Mouse (Mus musculus): ENCODE results near the gene Slc22a14. TPM values are rescaled to one million over a fixed set of nuclear protein-coding genes. Genes with fewer than 3 reads are reported as not detected.
"Not testable (repeated sequence)": the region's sequence is repeated elsewhere in the genome, so short reads cannot be mapped to it uniquely, and the experiment has no call there.

Gene Slc22a14
- polyA plus RNA-seq, 1 experiment from 2014 or later = 0.08 TPM

DNA sequence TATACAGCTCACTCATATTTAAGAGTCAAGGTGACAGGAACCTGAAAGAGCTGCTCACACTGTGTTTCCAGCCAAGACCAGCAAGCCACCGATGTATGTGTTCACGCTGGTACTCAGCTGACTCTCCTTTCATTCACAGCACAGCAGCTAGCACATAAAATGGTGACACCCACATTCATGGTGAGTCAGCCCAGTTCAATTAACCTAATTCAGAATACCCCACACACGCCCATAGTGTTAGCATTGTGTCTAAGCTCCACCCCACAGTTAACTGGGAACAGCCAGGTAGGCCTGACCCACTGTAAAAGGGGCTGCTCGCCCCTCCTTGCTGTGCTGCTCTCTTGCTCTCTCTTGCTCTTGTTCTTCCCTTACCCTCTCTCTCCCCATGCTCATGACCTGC is 93.9 kb downstream of the Slc22a14 start:
- H3K4me2 ChIP-seq (replicated peaks) = no peak overlapping the region
- no peak overlapping the region for H3K9ac ChIP-seq (replicated peaks)
- ATAC-seq (replicated peaks) = no peak
- H3K27me3 ChIP-seq = no peaks in the 10 kb centered on the region
- peaks cover 4% of the 10 kb centered on the region; the same call in 1 of the 2 replicates for H3K4me1 ChIP-seq
- H3K36me3 ChIP-seq = peaks cover 21% of the 10 kb centered on the region
- H3K4me3 ChIP-seq = no peak overlapping the region
- no peaks in the 10 kb centered on the region for H3K9me3 ChIP-seq
- WGBS = 85% methylated on average over 4 of the region's 4 CpGs
- no peak overlapping the region for H3K27ac ChIP-seq (replicated peaks)

DNA sequence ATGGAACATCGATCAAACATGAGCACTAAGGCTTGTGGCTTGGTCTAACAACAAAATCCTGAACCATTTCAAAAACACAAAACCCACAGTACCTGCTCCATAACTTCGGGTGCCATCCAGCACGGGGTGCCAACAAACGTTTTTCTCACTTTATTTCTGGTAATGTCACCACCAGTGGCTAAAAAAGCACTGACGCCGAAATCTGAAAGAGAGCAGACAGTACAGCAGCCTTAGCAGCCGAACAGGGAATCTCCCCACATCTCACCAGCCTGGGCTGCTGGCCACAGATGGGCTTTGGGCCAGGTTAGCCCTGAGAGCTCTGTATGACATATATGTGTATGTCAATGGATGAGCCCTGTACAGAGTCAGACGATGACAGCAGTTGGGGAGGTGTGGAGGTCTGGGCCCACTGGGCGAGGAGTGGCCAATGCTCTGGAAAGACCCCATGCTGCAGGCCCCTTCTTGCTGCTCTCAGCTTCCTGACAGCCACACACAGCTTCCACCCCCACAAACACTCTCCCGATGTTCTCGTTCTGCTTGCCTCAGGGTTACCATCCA is 96.7 kb downstream of the Slc22a14 start:
- no peaks in the 10 kb centered on the region for H3K27me3 ChIP-seq
- H3K9me3 ChIP-seq = no peaks in the 10 kb centered on the region
- H3K27ac ChIP-seq (replicated peaks) = no peak overlapping the region
- H3K4me1 ChIP-seq = no peaks in the 10 kb centered on the region
- ATAC-seq (replicated peaks) = no peak
- WGBS = 93% methylated on average over 11 of the region's 11 CpGs
- H3K4me3 ChIP-seq = no peak overlapping the region
- no peak overlapping the region for H3K4me2 ChIP-seq (replicated peaks)
- peaks cover 38% of the 10 kb centered on the region for H3K36me3 ChIP-seq
- no peak overlapping the region for H3K9ac ChIP-seq (replicated peaks)

DNA sequence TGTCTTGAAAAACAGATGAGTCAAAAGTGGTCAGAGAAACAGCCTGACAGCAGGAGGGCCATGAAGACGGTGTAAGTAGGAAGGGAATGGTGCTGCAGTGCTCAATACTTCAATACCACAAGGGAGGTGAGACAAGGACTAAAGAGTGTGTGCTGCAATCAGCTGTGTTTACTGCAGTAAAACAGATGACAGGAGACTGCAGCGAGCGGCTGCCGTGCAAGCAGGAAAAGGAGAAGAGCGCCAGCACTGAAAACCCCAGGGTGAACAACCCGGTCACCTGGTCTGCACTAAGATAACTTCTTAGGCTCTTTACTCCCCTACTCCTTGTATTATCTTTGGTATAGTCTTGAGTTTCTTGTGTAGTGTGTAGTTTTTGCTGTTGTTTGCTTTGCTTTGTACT is 97.2 kb downstream of the Slc22a14 start:
- Histone ChIP-seq H3K27me3 (no peaks in the 10 kb centered on the region), H3K4me1 (no peaks in the 10 kb centered on the region), H3K9me3 (no peaks in the 10 kb centered on the region), H3K4me2 (replicated peaks) (no peak overlapping the region), H3K27ac (replicated peaks) (no peak overlapping the region), H3K36me3 (peaks cover 41% of the 10 kb centered on the region), H3K9ac (replicated peaks) (no peak overlapping the region), H3K4me3 (no peak overlapping the region)
- WGBS = 91% methylated on average over 6 of the region's 6 CpGs
- ATAC-seq (replicated peaks) = no peak

DNA sequence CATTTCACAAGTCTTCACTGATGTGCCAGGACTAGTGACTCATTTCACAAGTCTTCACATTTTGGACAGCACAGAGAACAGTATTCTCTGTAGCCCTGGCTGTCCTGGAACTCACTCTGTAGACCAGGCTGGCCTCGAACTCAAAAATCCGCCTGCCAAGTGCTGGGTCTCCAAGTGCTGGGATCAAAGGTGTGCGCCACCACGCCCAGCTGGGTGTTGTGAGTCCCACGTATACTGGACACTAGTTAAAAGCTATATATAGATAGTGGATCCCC is 99.3 kb downstream of the Slc22a14 start:
- H3K9ac ChIP-seq (replicated peaks); H3K4me1 ChIP-seq; ATAC-seq (replicated peaks); H3K4me2 ChIP-seq (replicated peaks); H3K4me3 ChIP-seq; H3K27me3 ChIP-seq; H3K27ac ChIP-seq (replicated peaks); H3K9me3 ChIP-seq: not testable (repeated sequence)
- WGBS = 92% methylated on average over 5 of the region's 5 CpGs
- H3K36me3 ChIP-seq = peaks cover 44% of the 10 kb centered on the region

DNA sequence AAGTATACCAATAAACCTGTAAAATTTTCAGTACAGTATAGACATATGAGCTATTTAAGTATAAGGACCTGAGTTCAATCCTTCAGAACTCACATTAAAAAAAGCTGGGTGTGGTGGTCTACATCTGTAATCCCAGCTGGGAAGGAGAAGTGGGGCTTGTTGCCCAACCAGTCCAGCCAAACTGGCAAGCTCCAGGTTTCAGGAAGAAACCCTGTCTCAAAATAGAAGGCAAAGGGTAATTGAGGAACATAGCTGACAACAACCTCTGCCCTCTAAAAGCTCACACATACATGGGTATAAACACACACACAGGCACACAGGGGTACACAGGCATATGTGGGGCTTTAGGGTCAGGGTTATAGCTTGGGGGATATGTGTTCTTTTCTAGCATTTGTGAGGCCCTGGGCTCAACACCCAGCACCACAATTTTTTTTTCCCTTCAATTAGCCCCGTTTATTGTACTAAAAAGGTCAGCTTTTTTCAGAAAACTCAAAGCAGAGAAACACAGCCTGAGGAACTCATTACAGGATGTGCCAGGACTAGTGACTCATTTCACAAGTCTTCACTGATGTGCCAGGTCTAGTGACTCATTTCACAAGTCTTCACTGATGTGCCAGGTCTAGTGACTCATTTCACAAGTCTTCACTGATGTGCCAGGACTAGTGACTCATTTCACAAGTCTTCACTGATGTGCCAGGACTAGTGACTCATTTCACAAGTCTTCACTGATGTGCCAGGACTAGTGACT is 99.8 kb downstream of the Slc22a14 start:
- ATAC-seq (replicated peaks); H3K9me3 ChIP-seq; H3K9ac ChIP-seq (replicated peaks); H3K4me2 ChIP-seq (replicated peaks); H3K27me3 ChIP-seq; H3K27ac ChIP-seq (replicated peaks); H3K4me3 ChIP-seq; H3K4me1 ChIP-seq: not testable (repeated sequence)
- WGBS = 74% methylated on average over 1 of the region's 1 CpGs
- H3K36me3 ChIP-seq = peaks cover 46% of the 10 kb centered on the region

DNA sequence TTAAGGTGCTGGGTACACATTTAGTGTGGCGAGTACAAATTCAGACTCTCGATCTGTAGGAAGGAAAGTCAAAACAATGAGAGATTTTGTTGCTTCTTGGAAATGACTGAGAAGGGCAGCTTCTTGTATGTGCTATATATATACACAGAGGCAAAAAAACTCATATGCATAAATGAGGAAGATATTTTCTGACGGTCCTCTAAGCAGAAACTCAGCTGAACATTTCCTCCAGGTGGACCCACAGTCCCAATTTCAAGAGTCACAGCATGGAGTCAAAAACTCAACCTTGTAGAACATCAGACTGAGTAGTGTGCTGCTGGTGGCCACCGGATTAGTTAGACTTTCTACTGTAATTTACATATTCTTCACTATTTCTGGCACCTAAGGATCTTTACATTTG is 102.3 kb downstream of the Slc22a14 start:
- Histone ChIP-seq H3K27me3 (no peaks in the 10 kb centered on the region), H3K9ac (replicated peaks) (no peak overlapping the region), H3K27ac (replicated peaks) (no peak overlapping the region), H3K9me3 (no peaks in the 10 kb centered on the region), H3K36me3 (peaks cover 49% of the 10 kb centered on the region), H3K4me3 (no peak overlapping the region), H3K4me1 (no peaks in the 10 kb centered on the region), H3K4me2 (replicated peaks) (no peak overlapping the region)
- no peak for ATAC-seq (replicated peaks)
- whole genome bisulfite sequencing = 89% methylated on average over 4 of the region's 4 CpGs

DNA sequence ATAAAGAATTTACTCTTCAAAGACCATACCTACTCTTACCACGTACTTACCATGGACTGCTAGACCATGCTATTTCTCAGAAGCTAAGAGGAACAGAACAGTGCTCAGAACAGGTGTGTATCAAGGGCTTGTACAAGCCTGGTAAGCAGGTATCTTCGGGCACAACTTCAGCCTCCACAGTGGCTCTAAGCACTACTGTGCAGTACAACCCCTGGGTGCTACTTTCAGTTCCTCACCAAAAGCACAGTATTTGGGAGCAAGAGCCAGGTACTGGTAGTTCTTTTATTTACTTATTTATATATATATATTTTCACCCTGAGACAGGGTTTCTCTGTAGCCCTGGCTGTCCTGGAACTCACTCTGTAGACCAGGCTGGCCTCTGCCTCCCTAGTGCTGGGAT is 104.5 kb downstream of the Slc22a14 start:
- H3K27me3 ChIP-seq = no peaks in the 10 kb centered on the region
- H3K9me3 ChIP-seq = no peaks in the 10 kb centered on the region
- over 99% methylated on average over 2 of the region's 2 CpGs for WGBS
- H3K4me3 ChIP-seq = no peak overlapping the region
- peaks cover 53% of the 10 kb centered on the region for H3K36me3 ChIP-seq
- H3K4me1 ChIP-seq = no peaks in the 10 kb centered on the region
- ATAC-seq (replicated peaks) = no peak
- H3K27ac ChIP-seq (replicated peaks) = no peak overlapping the region
- no peak overlapping the region for H3K9ac ChIP-seq (replicated peaks)
- H3K4me2 ChIP-seq (replicated peaks) = no peak overlapping the region

DNA sequence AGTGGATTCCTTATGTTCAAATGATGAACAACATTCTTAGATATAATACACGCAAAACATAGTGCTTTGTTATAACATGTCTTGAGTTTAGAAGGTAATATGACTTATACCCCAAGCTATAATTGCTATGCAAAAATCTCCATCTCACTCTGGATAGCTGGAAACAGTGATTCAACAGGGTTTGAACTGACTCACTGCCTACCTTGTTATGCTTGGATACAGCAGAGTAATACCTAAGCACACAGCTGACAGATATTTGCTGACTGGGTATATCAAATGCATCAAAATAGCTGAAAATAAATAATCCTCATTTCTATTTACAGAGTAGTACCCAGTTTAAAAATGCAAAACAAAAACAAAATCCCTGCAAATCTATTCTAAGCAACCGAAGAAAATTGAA is 106.6 kb downstream of the Slc22a14 start:
- peaks cover 56% of the 10 kb centered on the region for H3K36me3 ChIP-seq

DNA sequence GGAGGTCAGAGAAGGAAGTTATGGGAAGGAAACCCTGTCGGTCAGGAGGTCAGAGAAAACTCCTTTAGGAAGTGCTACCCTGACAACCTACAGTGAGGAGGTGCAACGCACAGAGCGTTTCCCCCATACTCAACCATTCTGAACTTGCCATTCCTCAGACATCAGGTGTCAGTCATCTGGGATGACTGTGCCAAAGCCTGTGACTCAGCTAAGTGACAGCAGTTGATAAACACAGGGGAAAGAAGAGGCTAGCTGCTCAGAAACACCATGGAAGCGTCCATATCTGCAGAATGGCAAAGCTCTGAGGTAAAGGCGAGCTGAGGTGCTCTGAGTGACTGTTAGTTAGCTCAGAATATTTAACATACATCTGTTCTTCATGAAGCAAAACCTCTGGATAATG is 107.2 kb downstream of the Slc22a14 start:
- Histone ChIP-seq H3K4me2 (replicated peaks) (no peak overlapping the region), H3K4me1 (no peaks in the 10 kb centered on the region), H3K9ac (replicated peaks) (no peak overlapping the region), H3K36me3 (peaks cover 56% of the 10 kb centered on the region), H3K27ac (replicated peaks) (no peak overlapping the region), H3K9me3 (no peaks in the 10 kb centered on the region), H3K4me3 (no peak overlapping the region), H3K27me3 (no peaks in the 10 kb centered on the region)
- no peak for ATAC-seq (replicated peaks)
- 89% methylated on average over 5 of the region's 5 CpGs for WGBS

More for the DNA sequence above, 106.6 kb downstream of the Slc22a14 start:
- Histone ChIP-seq H3K4me1 (no peaks in the 10 kb centered on the region), H3K27ac (replicated peaks) (no peak overlapping the region), H3K4me3 (no peak overlapping the region), H3K27me3 (no peaks in the 10 kb centered on the region), H3K4me2 (replicated peaks) (no peak overlapping the region), H3K9me3 (no peaks in the 10 kb centered on the region), H3K9ac (replicated peaks) (no peak overlapping the region)
- ATAC-seq (replicated peaks) = no peak
- 95% methylated on average over 2 of the region's 2 CpGs for WGBS

DNA sequence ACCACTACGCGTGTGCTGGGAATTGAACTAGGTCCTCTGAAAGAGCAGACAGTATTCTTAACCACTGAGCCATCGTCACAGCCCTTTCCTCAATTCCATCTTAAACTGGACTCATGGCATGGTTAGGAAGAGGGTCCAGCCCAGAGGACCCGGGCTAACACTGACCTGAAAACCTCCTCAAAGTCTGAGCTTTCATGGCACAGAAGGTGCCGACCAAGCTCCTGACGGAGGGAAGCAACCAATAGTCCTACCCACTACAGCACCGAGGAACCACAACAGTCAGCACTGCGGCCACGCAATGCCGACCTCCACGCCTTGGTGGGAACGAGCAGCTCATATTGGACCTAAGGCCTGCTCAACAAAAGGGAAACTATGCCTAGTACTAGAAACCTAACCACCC is 109.2 kb downstream of the Slc22a14 start:
- WGBS = 97% methylated on average over 12 of the region's 12 CpGs
- no peak for ATAC-seq (replicated peaks)
- no peak overlapping the region for H3K4me2 ChIP-seq (replicated peaks)
- no peak overlapping the region for H3K27ac ChIP-seq (replicated peaks)
- H3K36me3 ChIP-seq = peaks cover 56% of the 10 kb centered on the region
- no peaks in the 10 kb centered on the region for H3K27me3 ChIP-seq
- no peak overlapping the region for H3K9ac ChIP-seq (replicated peaks)
- no peaks in the 10 kb centered on the region for H3K4me1 ChIP-seq
- H3K9me3 ChIP-seq = no peaks in the 10 kb centered on the region
- no peak overlapping the region for H3K4me3 ChIP-seq

DNA sequence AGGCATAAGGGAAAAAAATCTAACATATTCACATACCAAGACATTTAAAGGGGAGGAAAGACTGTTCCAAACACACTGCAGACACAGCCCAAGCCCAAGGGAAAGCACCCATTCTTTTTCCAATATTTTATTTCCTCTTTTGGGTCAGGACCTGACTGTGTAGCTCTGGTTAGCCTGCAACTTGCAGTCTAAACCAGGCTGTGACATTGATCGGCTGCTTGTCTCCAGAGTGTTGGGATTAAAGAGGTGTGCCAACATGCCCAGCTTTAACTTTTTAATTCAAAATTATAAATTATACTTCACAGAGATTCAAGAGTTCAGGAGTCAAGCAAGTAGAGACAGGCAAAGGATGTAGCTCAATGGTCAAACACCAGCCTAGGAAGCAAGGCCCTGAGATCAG is 110.3 kb downstream of the Slc22a14 start:
- Histone ChIP-seq H3K27ac (replicated peaks) (no peak overlapping the region), H3K36me3 (peaks cover 63% of the 10 kb centered on the region), H3K9ac (replicated peaks) (no peak overlapping the region), H3K4me2 (replicated peaks) (no peak overlapping the region), H3K27me3 (no peaks in the 10 kb centered on the region), H3K4me1 (no peaks in the 10 kb centered on the region), H3K4me3 (no peak overlapping the region), H3K9me3 (no peaks in the 10 kb centered on the region)
- 95% methylated on average over 1 of the region's 1 CpGs for WGBS
- no peak for ATAC-seq (replicated peaks)

DNA sequence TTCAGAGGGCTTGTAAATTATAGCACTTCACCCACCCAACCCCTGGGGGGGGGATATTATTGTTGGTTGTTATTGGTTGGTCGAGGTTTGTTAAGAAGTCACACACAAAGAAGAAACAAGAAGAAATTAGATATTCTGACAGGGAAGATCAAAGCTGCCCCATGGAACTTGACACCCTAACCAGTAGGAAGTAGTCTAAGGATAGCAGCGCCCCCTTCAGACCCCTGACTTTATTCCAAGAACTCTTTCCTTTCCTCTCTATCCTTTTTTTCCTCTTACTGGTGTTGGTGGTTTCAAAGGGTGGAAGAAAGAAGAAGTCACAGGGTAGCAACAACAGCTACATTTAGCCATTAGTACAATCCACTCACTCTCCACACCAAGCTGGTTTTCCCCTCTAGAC is 111.2 kb downstream of the Slc22a14 start:
- Histone ChIP-seq H3K9ac (replicated peaks) (no peak overlapping the region), H3K36me3 (peaks cover 62% of the 10 kb centered on the region), H3K4me3 (no peak overlapping the region), H3K9me3 (no peaks in the 10 kb centered on the region), H3K4me1 (no peaks in the 10 kb centered on the region), H3K27ac (replicated peaks) (no peak overlapping the region), H3K27me3 (no peaks in the 10 kb centered on the region), H3K4me2 (replicated peaks) (no peak overlapping the region)
- WGBS = 79% methylated on average over 2 of the region's 2 CpGs
- no peak for ATAC-seq (replicated peaks)

DNA sequence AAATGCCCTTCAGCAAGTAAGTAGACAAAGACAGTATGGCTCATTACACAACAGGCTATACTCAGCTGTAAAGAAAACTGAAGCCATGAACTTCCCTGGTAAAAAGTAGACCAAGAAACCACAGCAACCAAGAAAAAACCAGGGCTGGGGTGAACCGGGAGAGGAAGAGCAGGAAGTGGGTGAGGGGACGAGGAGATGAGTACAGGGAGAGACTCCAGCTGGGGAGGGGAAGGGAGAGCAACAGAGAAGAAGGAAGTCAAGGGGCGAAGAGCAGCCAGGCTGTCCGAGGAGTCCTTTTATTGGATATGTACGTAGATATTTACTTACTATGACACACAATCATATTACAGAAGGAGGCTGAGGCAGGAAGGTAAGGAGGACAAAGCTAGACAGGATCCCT is 117.4 kb downstream of the Slc22a14 start:
- no peaks in the 10 kb centered on the region for H3K4me1 ChIP-seq
- no peak for ATAC-seq (replicated peaks)
- no peaks in the 10 kb centered on the region for H3K27me3 ChIP-seq
- no peak overlapping the region for H3K9ac ChIP-seq (replicated peaks)
- no peak overlapping the region for H3K27ac ChIP-seq (replicated peaks)
- 90% methylated on average over 5 of the region's 5 CpGs for WGBS
- H3K4me2 ChIP-seq (replicated peaks) = no peak overlapping the region
- H3K9me3 ChIP-seq = no peaks in the 10 kb centered on the region
- H3K4me3 ChIP-seq = no peak overlapping the region
- H3K36me3 ChIP-seq = peaks cover 25% of the 10 kb centered on the region; the same call in 1 of the 2 replicates

Data from forebrain, embryonic 15.5 days (tissue).